Mouse (Mus musculus) T-cell, adult 66 days (primary cell): Measurements from ENCODE around the gene Ttc13. TPM values are rescaled to one million over a fixed set of nuclear protein-coding genes. Genes with fewer than 3 reads are reported as not detected.

ENCODE experiments used
- total RNA-seq, 2 experiments: library from RNA; stranded (reverse); gene quantifications; 3 replicates in 1 of 2; 4 replicates in 1 of 2; pipeline ENCODE4 v1.2.4; 2023

Gene Ttc13
- 100 to 1,000 TPM; 220 to 276 TPM for total RNA-seq

DNA sequence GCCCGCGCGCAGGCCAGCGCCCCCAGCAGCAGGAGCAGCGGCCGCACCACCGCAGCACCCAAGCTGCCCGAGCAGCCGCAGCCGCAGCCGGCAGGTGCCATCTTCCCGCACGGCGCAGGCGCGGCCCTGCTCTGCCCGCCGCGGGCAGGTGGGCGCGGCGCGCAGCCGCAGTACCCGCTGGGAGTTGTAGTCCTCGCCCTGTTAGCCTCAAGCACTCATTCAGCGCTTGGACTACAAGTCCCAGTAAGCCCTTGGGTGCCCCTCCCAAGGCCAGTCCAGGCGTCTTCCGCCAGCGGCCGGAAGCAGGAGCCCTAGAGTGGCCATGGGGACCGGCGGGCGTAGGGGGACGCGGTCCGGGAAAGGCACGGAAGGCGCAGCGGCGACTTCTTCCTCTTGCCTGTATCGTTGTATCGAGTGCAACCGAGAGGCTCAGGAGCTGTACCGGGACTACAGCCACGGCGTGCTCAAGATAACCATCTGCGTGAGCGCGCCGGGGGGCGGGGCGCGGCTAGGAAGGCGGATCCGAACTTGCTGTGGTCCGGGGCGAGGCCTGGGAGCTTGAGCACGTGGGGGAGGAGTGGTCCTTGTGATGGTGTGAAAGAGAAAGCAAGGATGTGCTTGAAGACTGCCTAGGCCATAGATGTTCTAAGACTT is at the start of gene Ttc13, which contains the start of gene Arv1:
Ttc13 (minus strand) TSS at position 122 of the 654 bp plus-strand sequence.
Arv1 (plus strand) TSS at position 278 of the 654 bp plus-strand sequence.

GRCm38 (mm10) chr8:124751709-124752173 is 30.0 kb upstream of the Ttc13 start, which contains the start of gene Fam89a:
Fam89a (minus strand) TSS chr8:124751832.

GRCm38 (mm10) chr8:124663112-124663873 is 58.5 kb downstream of the Ttc13 start, which contains the start of gene 2310022B05Rik:
2310022B05Rik (minus strand) TSS chr8:124663369.

Other genes starting within 250 kb of the Ttc13 start
- gene Cog2, start 201.2 kb downstream of the Ttc13 start, total RNA-seq, result 10 to 100 TPM; 52.1 to 53.8 TPM
- gene Agt, start 152.3 kb downstream of the Ttc13 start, total RNA-seq, result not detected
- gene Capn9, start 145.9 kb downstream of the Ttc13 start, total RNA-seq, result not detected
- gene 2310022B05Rik, start 58.6 kb downstream of the Ttc13 start, total RNA-seq, result 1 to 10 TPM; 6.0 to 7.7 TPM
- 10 to 100 TPM; 32.8 to 41.5 TPM for gene Arv1, start 156 bp upstream of the Ttc13 start, total RNA-seq
- gene Fam89a, start 29.8 kb upstream of the Ttc13 start, total RNA-seq, result under 1 TPM in 1 of 2 experiments, not detected in 1; 0.70 TPM
- not detected for gene Trim67, start 71.1 kb upstream of the Ttc13 start, total RNA-seq
- gene Gnpat, start 141.1 kb upstream of the Ttc13 start, total RNA-seq, result 10 to 100 TPM; 63.8 to 68.8 TPM
- 10 to 100 TPM; 28.8 to 30.0 TPM for gene 2810004N23Rik, start 141.1 kb upstream of the Ttc13 start, total RNA-seq
- gene Exoc8, start 175.7 kb upstream of the Ttc13 start, total RNA-seq, result 10 to 100 TPM; 14.9 to 17.5 TPM
- gene Sprtn, start 175.9 kb upstream of the Ttc13 start, total RNA-seq, result 10 to 100 TPM; 33.2 to 38.3 TPM
- gene Egln1, start 227.3 kb upstream of the Ttc13 start, total RNA-seq, result 10 to 100 TPM; 39.2 to 39.5 TPM